Mouse (Mus musculus): ENCODE data around the gene Clcn3. TPM values are rescaled to one million over a fixed set of nuclear protein-coding genes. Genes with fewer than 3 reads are reported as not detected.
"Not testable (repeated sequence)": the region's sequence is repeated elsewhere in the genome, so short reads cannot be mapped to it uniquely, and the experiment has no call there.

Gene Clcn3
- 16.7 and 24.8 TPM in 2 replicates for polyA plus RNA-seq (2014; fragmentation: Nextera tagmentation; extraction: Ambion mirVana)

DNA sequence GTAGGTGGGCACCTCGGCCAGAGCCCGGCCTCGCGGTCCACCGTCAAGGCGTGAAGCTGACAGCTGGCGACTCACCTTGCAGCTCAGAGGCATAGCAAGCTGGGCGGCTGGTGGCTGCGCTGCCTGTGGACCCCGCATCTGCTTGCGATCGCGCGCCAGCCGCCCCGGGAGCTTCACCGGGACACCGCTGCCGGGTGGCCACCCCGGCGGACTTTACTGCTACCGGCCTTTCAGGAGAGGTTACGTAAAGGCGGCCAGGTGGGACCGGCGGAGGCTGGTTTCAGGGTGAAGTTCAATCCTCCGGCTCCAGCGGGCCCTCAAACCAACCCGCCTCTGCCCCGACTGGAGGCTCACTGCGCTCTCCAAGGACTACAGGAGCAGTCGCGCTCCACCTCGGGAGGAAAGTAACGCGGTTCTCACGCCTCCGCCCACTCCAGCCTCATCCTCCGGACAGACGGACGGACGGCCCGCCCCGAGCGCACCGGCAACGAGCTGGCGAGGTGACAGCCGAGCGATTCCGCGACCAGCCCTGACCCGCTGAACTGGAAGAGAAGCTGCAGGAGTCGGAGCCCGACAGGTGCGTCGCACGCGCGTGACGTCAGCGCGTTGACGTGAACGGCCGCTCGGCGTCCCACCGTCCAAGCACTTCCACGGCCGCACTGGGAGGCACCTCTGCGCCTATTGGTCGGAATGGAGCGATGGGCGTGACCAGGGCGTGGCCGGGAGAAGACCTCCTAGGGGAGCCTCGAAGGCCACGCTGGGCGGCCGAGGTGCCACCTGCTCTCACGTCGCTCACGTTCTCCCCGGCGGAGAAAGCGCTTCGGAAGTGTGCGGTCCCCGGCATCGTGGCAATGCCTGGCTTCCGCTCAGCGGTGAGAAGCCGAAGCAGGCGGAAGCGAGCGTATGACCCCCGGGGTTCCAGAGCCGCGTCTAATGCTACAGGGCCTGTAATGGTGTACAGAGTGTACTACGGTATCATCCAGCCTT lies at the start of gene Clcn3:
Gene Clcn3 (minus strand): TSS at position 600 of the 987 bp plus-strand sequence.
- Histone ChIP-seq H3K27ac (ENCODE audit: low read depth, low read length) (peak within 1 kb of the TSS; percentile 74), H3K4me2 (replicated peaks; ENCODE audit: low read depth, low read length) (peak within 1 kb of the TSS; percentile 79), H3K9me3 (ENCODE audit: control insufficient read depth, low read length) (0 out of 2 replicates have a peak, but pooled peaks cover 2% of the 10 kb centered on the region), H3K27me3 (ENCODE audit: control insufficient read depth, insufficient read depth, low read length) (no peaks in the 10 kb centered on the region), H3K9ac (ENCODE audit: low read depth, low read length) (peak within 1 kb of the TSS; percentile 67), H3K36me3 (ENCODE audit: control insufficient read depth, insufficient read depth, low read length) (no peaks in the 10 kb centered on the region), H3K4me1 (ENCODE audit: control insufficient read depth, insufficient read depth, low read length) (0 out of 2 replicates have a peak, but pooled peaks cover 2% of the 10 kb centered on the region), H3K4me3 (ENCODE audit: low read length) (peak within 1 kb of the TSS; percentile 88)
- peak; percentile 100 for ATAC-seq (ENCODE audit: low FRiP score, low TSS enrichment)
- under 1% methylated on average over 98 of the region's 101 CpGs for WGBS

DNA sequence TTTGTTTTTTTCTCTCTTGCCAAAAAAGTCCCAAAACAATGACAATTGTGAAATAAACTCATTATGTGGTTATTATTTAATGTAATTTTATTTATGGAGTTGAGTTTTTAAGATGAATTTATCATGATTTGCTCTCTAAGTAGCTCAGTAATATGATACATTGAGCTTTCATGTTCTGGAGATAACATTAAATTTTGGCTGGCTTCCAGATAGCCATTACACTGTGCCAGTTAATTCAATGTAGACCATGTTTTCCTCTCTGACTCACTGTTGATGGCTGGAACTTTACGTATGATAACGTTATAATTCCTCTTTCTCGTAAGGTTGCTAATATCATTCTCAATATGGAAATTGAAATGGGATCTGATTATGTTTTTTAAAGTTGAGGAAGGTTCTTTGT lies 13.4 kb upstream of the Clcn3 start:
- ATAC-seq (ENCODE audit: low FRiP score, low TSS enrichment): no peak
- H3K27me3 ChIP-seq (ENCODE audit: control insufficient read depth, insufficient read depth, low read length): no peaks in the 10 kb centered on the region
- 75% methylated on average over 3 of the region's 3 CpGs for WGBS

DNA sequence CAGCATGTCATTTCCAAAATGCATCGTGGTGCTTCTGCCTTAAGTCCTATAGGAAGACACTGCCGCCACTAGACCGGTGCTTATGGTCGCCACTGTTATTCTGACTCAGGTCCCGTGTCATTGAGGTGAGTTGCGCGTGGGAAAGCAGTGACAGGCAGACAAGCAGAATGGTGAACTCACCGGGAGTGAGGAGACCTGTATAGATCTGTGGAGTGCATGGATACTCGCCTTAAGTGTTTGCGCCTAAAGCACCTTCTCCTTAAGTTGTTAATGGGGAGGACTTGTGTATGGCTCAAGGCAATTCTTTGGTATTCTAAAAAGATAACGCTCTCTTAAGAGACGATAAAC lies 10.5 kb upstream of the Clcn3 start:
- ATAC-seq (ENCODE audit: low FRiP score, low TSS enrichment): no peak
- H3K36me3 ChIP-seq (ENCODE audit: control insufficient read depth, insufficient read depth, low read length): no peaks in the 10 kb centered on the region
- no peaks in the 10 kb centered on the region; the same call in 1 of the 2 replicates for H3K4me1 ChIP-seq (ENCODE audit: control insufficient read depth, insufficient read depth, low read length)
- H3K9ac ChIP-seq (ENCODE audit: low read depth, low read length): peak overlapping the region; percentile 72
- no peaks in the 10 kb centered on the region for H3K27me3 ChIP-seq (ENCODE audit: control insufficient read depth, insufficient read depth, low read length)
- H3K4me2 ChIP-seq (replicated peaks; ENCODE audit: low read depth, low read length): peak overlapping the region; percentile 85
- peak overlapping the region; percentile 93; the same call in 1 of the 2 replicates for H3K27ac ChIP-seq (ENCODE audit: low read depth, low read length)
- 0 out of 2 replicates have a peak, but pooled peaks cover 5% of the 10 kb centered on the region for H3K9me3 ChIP-seq (ENCODE audit: control insufficient read depth, low read length)
- H3K4me3 ChIP-seq (ENCODE audit: low read length): peak overlapping the region; percentile 81
- 5% methylated on average over 12 of the region's 12 CpGs for WGBS

More for the DNA sequence above, 13.4 kb upstream of the Clcn3 start:
- Histone ChIP-seq H3K4me1 (ENCODE audit: control insufficient read depth, insufficient read depth, low read length) (no peaks in the 10 kb centered on the region; the same call in 1 of the 2 replicates), H3K27ac (ENCODE audit: low read depth, low read length) (no peak overlapping the region), H3K4me2 (replicated peaks; ENCODE audit: low read depth, low read length) (no peak overlapping the region), H3K4me3 (ENCODE audit: low read length) (no peak overlapping the region), H3K9me3 (ENCODE audit: control insufficient read depth, low read length) (0 out of 2 replicates have a peak, but pooled peaks cover 5% of the 10 kb centered on the region), H3K9ac (ENCODE audit: low read depth, low read length) (no peak overlapping the region), H3K36me3 (ENCODE audit: control insufficient read depth, insufficient read depth, low read length) (no peaks in the 10 kb centered on the region)

DNA sequence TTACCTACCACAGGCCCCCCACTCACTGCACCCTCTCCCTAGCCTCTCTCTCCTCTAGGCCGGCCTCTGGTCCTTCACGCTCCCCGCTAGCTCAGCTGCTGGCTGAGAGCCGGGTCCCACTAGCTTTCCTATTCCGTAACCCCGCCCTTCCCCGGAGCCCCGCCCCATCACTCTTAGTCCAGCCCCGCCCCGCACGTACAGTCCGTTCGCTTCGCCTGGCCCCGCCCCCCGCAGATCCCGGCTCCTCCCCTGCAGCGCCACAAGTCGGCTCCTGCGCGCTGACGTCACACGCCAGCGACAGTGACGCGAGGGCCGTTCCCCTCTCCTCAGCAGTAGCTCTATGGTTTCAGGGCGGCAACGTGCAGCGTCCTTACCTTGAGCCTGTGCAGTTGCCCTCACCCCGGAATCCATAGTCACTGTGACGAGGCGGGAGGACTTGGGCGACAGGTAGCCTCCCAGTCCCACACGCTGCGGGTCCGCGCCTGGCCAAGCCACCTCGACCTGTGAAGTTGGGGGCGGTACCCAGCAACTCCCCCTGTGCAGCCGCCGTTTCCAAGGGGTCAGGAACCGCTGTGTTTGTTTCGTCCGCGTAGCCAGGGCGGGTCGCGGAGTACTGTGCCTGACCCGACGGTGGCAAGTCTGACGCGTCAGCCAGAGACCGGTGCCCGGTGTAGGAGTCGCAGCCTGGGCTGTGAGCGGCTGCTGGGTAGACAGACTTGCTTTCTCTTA lies 10.0 kb upstream of the Clcn3 start, which contains the start of gene Nek1:
Gene Nek1 (plus strand): TSS at position 286 of the 729 bp plus-strand sequence.
- Histone ChIP-seq H3K9ac (ENCODE audit: low read depth, low read length) (peak within 1 kb of the TSS; percentile 72), H3K4me3 (ENCODE audit: low read length) (peak within 1 kb of the TSS; percentile 81), H3K27ac (ENCODE audit: low read depth, low read length) (peak within 1 kb of the TSS; percentile 93), H3K4me1 (ENCODE audit: control insufficient read depth, insufficient read depth, low read length) (no peaks in the 10 kb centered on the region; the same call in 1 of the 2 replicates), H3K9me3 (ENCODE audit: control insufficient read depth, low read length) (0 out of 2 replicates have a peak, but pooled peaks cover 2% of the 10 kb centered on the region), H3K4me2 (replicated peaks; ENCODE audit: low read depth, low read length) (peak within 1 kb of the TSS; percentile 85), H3K27me3 (ENCODE audit: control insufficient read depth, insufficient read depth, low read length) (no peaks in the 10 kb centered on the region), H3K36me3 (ENCODE audit: control insufficient read depth, insufficient read depth, low read length) (no peaks in the 10 kb centered on the region)
- WGBS: under 1% methylated on average over 57 of the region's 57 CpGs
- peak; percentile 96 for ATAC-seq (ENCODE audit: low FRiP score, low TSS enrichment)

DNA sequence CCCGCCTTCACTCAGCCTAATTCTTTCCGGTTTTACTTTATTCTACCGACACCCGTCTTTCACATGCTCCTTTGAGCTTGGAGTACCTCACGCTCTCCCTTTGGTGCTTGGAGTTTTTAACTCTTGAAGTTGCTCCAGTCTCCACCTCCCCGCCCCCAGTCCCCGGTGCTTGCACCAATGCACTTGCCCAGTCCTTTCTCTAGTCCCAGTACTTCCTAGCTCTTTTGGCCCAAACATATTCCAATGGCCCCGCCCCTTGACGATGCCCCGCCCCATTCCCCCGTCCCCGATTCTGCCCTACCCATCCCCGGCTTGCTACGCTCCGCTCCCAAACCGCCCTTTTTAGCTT lies 9.4 kb upstream of the Clcn3 start:
- Histone ChIP-seq H3K4me2 (replicated peaks; ENCODE audit: low read depth, low read length) (peak overlapping the region; percentile 50), H3K27ac (ENCODE audit: low read depth, low read length) (peak overlapping the region; percentile 79; the same call in 1 of the 2 replicates), H3K4me1 (ENCODE audit: control insufficient read depth, insufficient read depth, low read length) (no peaks in the 10 kb centered on the region; the same call in 1 of the 2 replicates), H3K36me3 (ENCODE audit: control insufficient read depth, insufficient read depth, low read length) (no peaks in the 10 kb centered on the region), H3K27me3 (ENCODE audit: control insufficient read depth, insufficient read depth, low read length) (no peaks in the 10 kb centered on the region), H3K4me3 (ENCODE audit: low read length) (peak overlapping the region; percentile 81), H3K9me3 (ENCODE audit: control insufficient read depth, low read length) (no peaks in the 10 kb centered on the region), H3K9ac (ENCODE audit: low read depth, low read length) (peak overlapping the region; percentile 72; the same call in 1 of the 2 replicates)
- WGBS: under 1% methylated on average over 16 of the region's 16 CpGs
- peak; percentile 92 for ATAC-seq (ENCODE audit: low FRiP score, low TSS enrichment)

DNA sequence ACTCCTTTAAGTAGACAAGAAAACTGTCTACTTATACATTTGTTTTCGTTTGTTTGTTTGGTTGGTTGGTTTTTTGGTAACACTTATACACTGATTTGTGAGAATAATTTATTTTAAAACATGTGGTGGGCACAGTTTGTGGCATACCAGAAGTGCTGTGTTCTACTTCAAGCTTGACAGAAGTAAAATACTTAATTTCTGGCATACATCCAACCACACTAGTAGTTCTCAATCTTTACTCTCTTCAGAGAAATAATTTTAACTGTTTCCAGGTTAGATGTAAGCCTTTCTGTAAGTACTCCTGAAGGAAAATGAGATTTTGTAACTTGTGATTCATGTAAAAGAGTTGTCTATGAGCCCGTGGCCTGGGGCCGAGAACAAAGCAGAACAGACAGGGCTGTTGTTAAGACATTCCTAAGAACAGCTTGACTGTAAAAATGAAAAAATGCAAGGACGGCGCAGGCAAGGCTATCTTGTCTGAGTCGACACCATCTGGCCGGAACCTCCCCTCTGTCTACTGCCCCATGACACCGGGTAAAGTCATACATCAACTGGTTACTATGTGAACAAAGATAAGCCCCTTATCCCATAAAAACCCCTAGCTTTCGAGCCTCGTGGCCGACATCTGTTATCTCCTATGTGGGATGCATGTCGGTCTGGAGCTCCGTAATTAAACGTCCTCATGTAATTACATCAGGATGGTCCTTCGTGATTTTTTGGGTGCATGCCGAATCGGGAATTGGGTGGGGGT lies 1.3 kb upstream of the Clcn3 start:
- not testable (repeated sequence) for H3K4me2 ChIP-seq (replicated peaks; ENCODE audit: low read depth, low read length)

DNA sequence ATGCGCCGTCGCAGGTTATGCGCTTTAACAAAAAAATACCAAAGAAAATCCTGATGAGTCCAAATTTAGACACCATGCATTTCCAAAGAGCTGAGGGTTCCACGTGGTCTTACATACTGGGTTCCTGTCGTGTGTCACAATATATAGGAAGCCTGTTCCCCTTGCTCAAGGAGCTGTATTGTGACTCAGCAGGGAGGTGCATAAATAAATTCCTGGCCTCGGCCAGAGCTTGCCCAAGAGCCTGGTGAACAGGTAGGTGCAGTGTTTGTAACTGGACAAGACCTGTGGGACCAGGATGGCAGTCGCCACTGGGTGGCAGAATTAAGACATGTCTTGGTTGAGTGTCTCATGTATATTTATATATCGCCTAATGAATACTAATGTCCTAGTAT lies 584 bp upstream of the Clcn3 start:
- no peaks in the 10 kb centered on the region for H3K27me3 ChIP-seq (ENCODE audit: control insufficient read depth, insufficient read depth, low read length)
- 12% methylated on average over 9 of the region's 9 CpGs for WGBS
- H3K4me3 ChIP-seq (ENCODE audit: low read length): peak overlapping the region; percentile 88
- H3K4me2 ChIP-seq (replicated peaks; ENCODE audit: low read depth, low read length): peak overlapping the region; percentile 79
- no peaks in the 10 kb centered on the region for H3K36me3 ChIP-seq (ENCODE audit: control insufficient read depth, insufficient read depth, low read length)
- 0 out of 2 replicates have a peak, but pooled peaks cover 2% of the 10 kb centered on the region for H3K9me3 ChIP-seq (ENCODE audit: control insufficient read depth, low read length)
- peak overlapping the region; percentile 37; the same call in 1 of the 2 replicates for H3K27ac ChIP-seq (ENCODE audit: low read depth, low read length)
- H3K9ac ChIP-seq (ENCODE audit: low read depth, low read length): peak overlapping the region; percentile 46
- peak; percentile 58 for ATAC-seq (ENCODE audit: low FRiP score, low TSS enrichment)
- H3K4me1 ChIP-seq (ENCODE audit: control insufficient read depth, insufficient read depth, low read length): 0 out of 2 replicates have a peak, but pooled peaks cover 2% of the 10 kb centered on the region

More for the DNA sequence above, 1.3 kb upstream of the Clcn3 start:
- not testable (repeated sequence) for ATAC-seq (ENCODE audit: low FRiP score, low TSS enrichment); H3K27ac ChIP-seq (ENCODE audit: low read depth, low read length); H3K27me3 ChIP-seq (ENCODE audit: control insufficient read depth, insufficient read depth, low read length); H3K9me3 ChIP-seq (ENCODE audit: control insufficient read depth, low read length); H3K4me3 ChIP-seq (ENCODE audit: low read length); H3K4me1 ChIP-seq (ENCODE audit: control insufficient read depth, insufficient read depth, low read length); H3K36me3 ChIP-seq (ENCODE audit: control insufficient read depth, insufficient read depth, low read length); H3K9ac ChIP-seq (ENCODE audit: low read depth, low read length)
- 94% methylated on average over 17 of the region's 17 CpGs for WGBS

DNA sequence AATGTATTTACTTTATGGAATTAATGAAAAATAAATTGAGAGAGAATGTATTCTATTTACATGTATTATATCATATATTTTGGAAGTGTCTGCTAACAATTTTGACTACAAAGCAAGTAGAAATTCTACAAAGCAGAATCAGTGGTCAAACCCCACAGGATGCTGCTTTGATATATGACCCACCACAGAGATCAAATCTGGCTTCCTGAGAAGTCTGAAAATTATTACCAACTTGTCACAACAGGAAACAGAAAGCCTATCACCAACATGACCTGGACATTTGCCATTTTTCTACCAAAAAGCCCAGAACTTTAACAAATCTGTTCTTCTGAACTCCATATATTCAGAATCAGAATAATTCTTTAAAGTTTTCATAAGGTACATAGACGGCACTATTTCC lies 1.7 kb downstream of the Clcn3 start:
- no peak overlapping the region for H3K9ac ChIP-seq (ENCODE audit: low read depth, low read length)
- H3K27me3 ChIP-seq (ENCODE audit: control insufficient read depth, insufficient read depth, low read length): no peaks in the 10 kb centered on the region
- no peak overlapping the region; the same call in 1 of the 2 replicates for H3K4me3 ChIP-seq (ENCODE audit: low read length)
- 0 out of 2 replicates have a peak, but pooled peaks cover 2% of the 10 kb centered on the region for H3K4me1 ChIP-seq (ENCODE audit: control insufficient read depth, insufficient read depth, low read length)
- no peak for ATAC-seq (ENCODE audit: low FRiP score, low TSS enrichment)
- no peak overlapping the region for H3K27ac ChIP-seq (ENCODE audit: low read depth, low read length)
- peak overlapping the region; percentile 79 for H3K4me2 ChIP-seq (replicated peaks; ENCODE audit: low read depth, low read length)
- no peaks in the 10 kb centered on the region for H3K36me3 ChIP-seq (ENCODE audit: control insufficient read depth, insufficient read depth, low read length)
- H3K9me3 ChIP-seq (ENCODE audit: control insufficient read depth, low read length): 0 out of 2 replicates have a peak, but pooled peaks cover 2% of the 10 kb centered on the region
- WGBS: 20% methylated on average over 1 of the region's 1 CpGs

All from kidney, embryonic 14.5 days (tissue).